Mouse (Mus musculus) embryonic fibroblast, embryonic 13.5 days (primary cell): ENCODE measurements around the gene Cpt2.

Experiments used
- CTCF ChIP-seq: IDR thresholded peaks from 2 replicates; pipeline ENCODE4 v1.5.1; 2011; ENCODE audit warnings: mild to moderate bottlenecking, control low read depth, low read length, moderate library complexity, borderline replicate concordance; ENCODE audit not compliant: insufficient read depth
- POLR2A ChIP-seq: IDR thresholded peaks from 2 replicates; pipeline ENCODE4 v1.6.1; 2011; ENCODE audit warnings: low read depth, mild to moderate bottlenecking, control low read depth, low read length, moderate library complexity

DNA sequence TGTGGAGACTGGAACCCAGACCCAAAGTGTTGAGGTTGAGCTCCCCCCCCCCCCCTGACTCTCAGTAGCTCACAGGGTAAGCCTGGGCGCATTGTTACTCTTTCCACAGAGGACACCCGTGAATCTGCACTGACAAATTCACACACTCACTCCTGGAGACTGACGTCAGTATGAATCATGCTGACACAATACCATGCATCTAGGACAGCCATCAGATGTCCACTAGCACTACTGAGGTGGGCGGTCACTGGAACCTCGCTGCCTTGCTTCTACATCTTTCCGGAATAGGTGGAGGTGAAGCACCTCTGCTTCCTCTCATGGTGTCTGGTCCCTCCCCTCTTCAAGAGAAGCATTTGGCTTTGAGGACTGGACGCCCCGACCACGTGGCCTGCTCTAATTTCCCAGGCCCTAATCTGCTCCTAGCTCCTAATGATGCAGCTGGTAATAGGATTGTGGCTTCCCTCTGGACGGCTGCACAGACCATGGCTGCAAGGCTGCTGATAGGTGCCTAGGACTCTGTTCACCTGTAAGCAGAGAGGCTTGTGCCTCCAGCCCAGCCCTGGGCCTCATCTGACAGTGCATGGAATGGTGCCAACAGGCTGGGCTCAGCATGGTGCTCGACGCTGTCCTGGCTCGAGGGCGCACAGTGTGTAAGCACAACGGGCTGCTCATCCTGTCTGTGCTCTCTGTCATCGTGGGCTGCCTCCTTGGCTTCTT is 44.7 kb upstream of the Cpt2 start, which contains the start of gene Slc1a7:
- TF ChIP-seq CTCF: no peak
- TF ChIP-seq POLR2A: no peak
